Mouse (Mus musculus) heart, adult 8-10 months (tissue): ENCODE measurements at regions not wholly inside any gene's neighbourhood (a gene's known extent, or its start where the extent isn't known, plus 50 kb on each side); places are given as distances from the start of the nearest gene placed in this dataset.

ENCODE experiments used
- DNase-seq: peaks from one replicate; pipeline ENCODE4 v3.0.0; 2022; ENCODE audit warnings: low spot score

DNA sequence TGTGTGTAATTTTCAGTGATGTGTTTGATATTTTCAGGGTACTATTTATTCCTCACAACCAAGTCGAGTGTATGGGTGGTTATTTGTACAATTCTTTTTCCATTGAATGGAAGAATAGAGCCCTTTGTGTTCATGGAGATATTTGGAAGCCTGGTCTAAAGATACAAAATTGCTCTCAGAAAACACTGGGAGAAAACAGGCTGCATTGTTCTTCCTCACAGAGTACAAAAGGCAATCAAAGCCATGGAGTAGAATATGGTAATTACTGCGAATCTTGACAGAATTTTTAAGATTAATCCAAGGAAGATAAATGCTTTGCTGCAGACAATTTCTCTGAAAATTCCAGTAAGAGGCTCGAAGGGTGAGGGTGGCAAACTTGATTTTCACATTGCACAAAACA is 54.7 kb upstream of the Gnai1 start:
- DNase-seq = no peak
